Mouse (Mus musculus) bone marrow, adult 2 months (tissue): ENCODE data around the gene Zfp217.

Source experiments
- CTCF ChIP-seq: fragments of 200-500 bp; IDR thresholded peaks from 2 replicates; pipeline ENCODE4 v1.5.1; 2011; ENCODE audit warnings: low read length, control low read depth; ENCODE audit not compliant: control insufficient read depth, insufficient read depth
- POLR2A ChIP-seq: fragments of 200-500 bp; IDR thresholded peaks from 2 replicates; pipeline ENCODE4 v1.6.1; 2011; ENCODE audit warnings: low read depth, mild to moderate bottlenecking, control low read depth, low read length, borderline replicate concordance; ENCODE audit not compliant: control insufficient read depth

DNA sequence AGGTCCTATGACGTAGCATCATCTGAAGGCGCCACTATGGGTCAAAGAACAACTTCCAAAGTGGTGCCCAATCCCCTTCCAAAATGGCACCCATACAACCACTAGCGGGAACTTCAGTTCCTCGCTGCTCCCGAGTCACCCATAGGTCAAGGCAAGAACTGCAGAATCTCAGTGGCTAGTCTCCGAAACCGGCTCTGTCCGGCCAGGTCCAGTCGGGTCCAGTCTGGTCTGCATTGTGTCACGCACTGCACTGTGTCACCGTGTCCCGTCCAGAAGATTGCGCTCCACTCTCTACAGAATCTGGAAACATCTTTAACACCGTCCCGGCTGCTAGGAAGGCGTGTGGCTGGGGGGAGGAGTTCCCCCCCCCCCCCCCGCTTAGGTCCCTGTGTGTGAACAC lies 53.7 kb downstream of the Zfp217 start:
- TF ChIP-seq CTCF (no peak), POLR2A (no peak)
